Mouse (Mus musculus): Measurements from ENCODE around the gene Elovl6. TPM values are rescaled to one million over a fixed set of nuclear protein-coding genes. Genes with fewer than 3 reads are reported as not detected.

Elovl6 gene
- total RNA-seq, 4 experiments from 2014 or later: 28.5 to 41.2 (median 33.1) TPM

Small RNA genes within 50 kb of the gene (microRNA-seq; reads per million reads assigned to microRNA genes)
- 0 reads per million in 2 experiments for gene Gm24515

Other genes starting within 250 kb of the Elovl6 start
- 1 to 10 TPM; 1.4 to 2.1 (median 1.8) TPM for gene Enpep, start 199.6 kb upstream of the Elovl6 start, total RNA-seq (2022)
- 1 to 10 TPM; 1.2 to 4.9 (median 1.6) TPM for gene Egf, start 223.0 kb downstream of the Elovl6 start, total RNA-seq (2022)

All from layer of hippocampus, adult 8-10 months (tissue).